Mouse (Mus musculus) heart, embryonic 12.5 days (tissue): Measurements from ENCODE around the gene Tuba3b. TPM values are rescaled to one million over a fixed set of nuclear protein-coding genes. Genes with fewer than 3 reads are reported as not detected.

Experiments used
- ATAC-seq: fragments of 200-750 bp; cut with Nextera tagmentation; 2 replicates; pipeline ENCODE4 v1.8.0; 2017; ENCODE audit warnings: moderate TSS enrichment, moderate library complexity; ENCODE audit not compliant: insufficient number of reproducible peaks, low FRiP score
- H3K27ac ChIP-seq: fragments of 300-500 bp; sonication (generic); 2 replicates; pipeline ENCODE4 v1.5.1; 2016; ENCODE audit warnings: mild to moderate bottlenecking, moderate library complexity; ENCODE audit not compliant: poor library complexity, severe bottlenecking
- H3K27me3 ChIP-seq: fragments of 300-500 bp; sonication (generic); replicated peaks from 2 replicates; pipeline ENCODE4 v1.6.1; 2016; ENCODE audit warnings: mild to moderate bottlenecking, moderate library complexity
- H3K36me3 ChIP-seq: fragments of 300-500 bp; sonication (generic); 2 replicates; pipeline ENCODE4 v1.6.1; 2016; ENCODE audit warnings: mild to moderate bottlenecking, moderate library complexity
- H3K4me1 ChIP-seq: fragments of 300-500 bp; sonication (generic); replicated peaks from 2 replicates; pipeline ENCODE4 v1.6.1; 2016; ENCODE audit warnings: mild to moderate bottlenecking
- H3K4me2 ChIP-seq: fragments of 300-500 bp; sonication (generic); 2 replicates; pipeline ENCODE4 v1.6.1; 2016; ENCODE audit warnings: mild to moderate bottlenecking, moderate library complexity
- H3K4me3 ChIP-seq: fragments of 300-500 bp; sonication (generic); 2 replicates; pipeline ENCODE4 v1.5.1; 2016; ENCODE audit warnings: mild to moderate bottlenecking
- H3K9ac ChIP-seq: fragments of 300-500 bp; sonication (generic); 2 replicates; pipeline ENCODE4 v1.6.1; 2016; ENCODE audit warnings: mild to moderate bottlenecking, moderate library complexity
- H3K9me3 ChIP-seq: fragments of 300-500 bp; sonication (generic); replicated peaks from 2 replicates; pipeline ENCODE4 v1.6.1; 2016; ENCODE audit warnings: mild to moderate bottlenecking, moderate library complexity
- WGBS: fragments of 180-500 bp; shearing (Covaris S2); methylation state at CpG from one replicate; pipeline ENCODE4 v1.1.7; 2016; 5-methylcytosine and 5-hydroxymethylcytosine counted together
- polyA plus RNA-seq: library from polyadenylated mRNA; unstranded; fragments of >200 nt; fragmentation: Nextera tagmentation; extraction: Ambion mirVana; gene quantifications from 2 replicates; pipeline ENCODE4 v1.2.1, GENCODE M21; 2016

Tuba3b gene
- polyA plus RNA-seq: not detected in 2 replicates

DNA sequence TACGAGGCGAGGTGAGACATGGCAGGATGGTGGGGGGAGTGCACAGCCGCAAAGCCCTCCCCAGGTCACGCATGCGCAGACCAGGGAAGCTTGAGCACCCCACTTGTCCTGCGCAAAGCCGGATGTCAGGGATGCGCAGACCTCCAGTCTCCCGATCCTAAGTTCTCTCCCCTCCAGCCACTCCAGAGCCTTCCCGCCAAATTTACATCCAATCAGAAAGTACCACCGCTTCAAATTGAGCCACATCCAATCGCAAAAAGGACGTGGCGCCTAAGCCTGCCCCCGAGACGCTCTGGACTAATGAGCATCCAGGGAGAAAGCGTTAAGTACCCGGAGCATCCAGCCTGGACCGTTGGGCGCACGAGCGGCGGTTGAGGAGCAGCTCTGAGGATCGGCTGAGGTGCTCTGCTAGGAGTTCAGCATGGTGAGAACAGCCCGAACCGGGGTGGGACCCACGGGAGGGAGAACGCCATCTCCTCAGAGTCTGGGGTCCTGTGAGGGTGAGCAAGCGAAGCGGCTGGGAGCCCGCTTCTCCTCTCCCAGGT is at the start of gene Tuba3b:
Tuba3b (plus strand) TSS at position 92 of the 545 bp plus-strand sequence.
- Histone ChIP-seq H3K4me2 (no peak within 1 kb of the TSS), H3K9ac (no peak within 1 kb of the TSS), H3K36me3 (no peaks in the 10 kb centered on the region), H3K4me1 (0 out of 2 replicates have a peak, but pooled peaks cover 5% of the 10 kb centered on the region), H3K4me3 (no peak within 1 kb of the TSS), H3K9me3 (no peaks in the 10 kb centered on the region), H3K27me3 (no peaks in the 10 kb centered on the region), H3K27ac (no peak within 1 kb of the TSS)
- 91% methylated on average over 31 of the region's 31 CpGs for WGBS
- no peak for ATAC-seq

DNA sequence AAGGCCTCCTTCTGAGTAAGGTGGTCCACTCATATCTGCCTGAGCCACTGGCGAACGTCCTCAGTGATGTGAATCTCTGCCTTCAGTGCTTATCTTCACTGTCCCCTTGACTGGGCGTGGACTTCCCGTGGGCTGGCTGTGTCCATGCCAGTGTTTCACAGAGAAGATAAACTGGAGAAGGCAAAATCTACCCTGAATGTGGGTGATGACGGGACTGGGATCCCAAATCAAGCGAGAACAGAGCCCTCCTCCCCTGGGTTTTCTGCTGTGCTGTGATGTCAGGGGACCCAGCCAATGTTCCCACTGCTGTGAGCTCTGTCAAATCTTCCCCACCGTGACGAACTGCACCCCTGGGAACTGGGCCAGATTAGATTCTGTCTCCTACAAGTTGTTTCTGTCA is 48.3 kb upstream of the Tuba3b start:
- Histone ChIP-seq H3K9me3 (peaks cover 3% of the 10 kb centered on the region; the same call in 1 of the 2 replicates), H3K27ac (0 out of 2 replicates have a peak overlapping the region, but pooled peaks have one; percentile 0), H3K9ac (no peak overlapping the region), H3K27me3 (no peaks in the 10 kb centered on the region), H3K36me3 (no peaks in the 10 kb centered on the region), H3K4me1 (peaks cover 15% of the 10 kb centered on the region), H3K4me3 (no peak overlapping the region), H3K4me2 (no peak overlapping the region)
- no peak for ATAC-seq
- WGBS: 28% methylated on average over 8 of the region's 8 CpGs

DNA sequence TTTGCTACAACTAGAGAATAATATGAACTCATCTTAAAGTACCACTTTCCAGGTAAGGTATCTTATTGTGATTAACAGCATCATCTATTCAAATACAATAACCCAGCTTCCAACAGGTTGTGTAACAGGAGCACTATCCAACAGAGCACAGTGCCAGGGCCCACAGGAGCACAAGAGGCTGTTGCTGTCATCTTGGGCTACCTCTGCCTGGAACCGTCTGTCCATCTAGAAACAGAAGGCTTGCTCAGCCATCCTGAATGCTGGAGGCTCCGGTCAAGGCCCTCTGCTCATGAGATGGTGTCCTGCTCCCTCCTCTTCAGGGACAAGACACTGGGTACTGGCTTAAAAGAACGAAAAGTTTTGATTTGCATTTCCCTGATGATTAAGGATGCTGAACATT is 47.7 kb upstream of the Tuba3b start:
- H3K9ac ChIP-seq: no peak overlapping the region
- peaks cover 3% of the 10 kb centered on the region; the same call in 1 of the 2 replicates for H3K9me3 ChIP-seq
- no peaks in the 10 kb centered on the region for H3K27me3 ChIP-seq
- no peak for ATAC-seq
- H3K27ac ChIP-seq: no peak overlapping the region
- 85% methylated on average over 3 of the region's 3 CpGs for WGBS
- H3K4me3 ChIP-seq: no peak overlapping the region
- H3K4me2 ChIP-seq: no peak overlapping the region
- peaks cover 12% of the 10 kb centered on the region for H3K4me1 ChIP-seq
- no peaks in the 10 kb centered on the region for H3K36me3 ChIP-seq

DNA sequence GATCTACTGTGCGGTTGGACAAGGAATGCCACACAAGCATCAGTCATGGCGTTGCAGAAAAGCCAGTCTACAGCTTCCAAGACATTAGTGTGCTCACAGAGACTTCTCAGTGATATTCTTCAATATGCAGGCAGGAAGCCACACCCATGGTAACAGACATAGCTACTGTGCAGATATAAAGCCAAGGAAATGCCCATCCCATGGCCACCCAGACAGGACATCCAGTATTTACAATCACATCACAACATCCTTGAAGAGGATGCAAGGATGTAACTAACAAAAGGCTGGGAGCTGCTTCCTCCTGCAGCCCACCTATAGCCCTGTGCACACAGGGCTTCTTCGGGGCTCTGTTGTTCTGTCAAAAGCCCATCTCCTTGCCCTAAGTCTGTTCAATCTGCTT is 46.9 kb upstream of the Tuba3b start:
- Histone ChIP-seq H3K9me3 (peaks cover 3% of the 10 kb centered on the region; the same call in 1 of the 2 replicates), H3K4me2 (no peak overlapping the region), H3K36me3 (no peaks in the 10 kb centered on the region), H3K4me1 (peaks cover 10% of the 10 kb centered on the region), H3K9ac (no peak overlapping the region), H3K27ac (no peak overlapping the region), H3K27me3 (no peaks in the 10 kb centered on the region), H3K4me3 (no peak overlapping the region)
- no peak for ATAC-seq
- 81% methylated on average over 3 of the region's 3 CpGs for WGBS

DNA sequence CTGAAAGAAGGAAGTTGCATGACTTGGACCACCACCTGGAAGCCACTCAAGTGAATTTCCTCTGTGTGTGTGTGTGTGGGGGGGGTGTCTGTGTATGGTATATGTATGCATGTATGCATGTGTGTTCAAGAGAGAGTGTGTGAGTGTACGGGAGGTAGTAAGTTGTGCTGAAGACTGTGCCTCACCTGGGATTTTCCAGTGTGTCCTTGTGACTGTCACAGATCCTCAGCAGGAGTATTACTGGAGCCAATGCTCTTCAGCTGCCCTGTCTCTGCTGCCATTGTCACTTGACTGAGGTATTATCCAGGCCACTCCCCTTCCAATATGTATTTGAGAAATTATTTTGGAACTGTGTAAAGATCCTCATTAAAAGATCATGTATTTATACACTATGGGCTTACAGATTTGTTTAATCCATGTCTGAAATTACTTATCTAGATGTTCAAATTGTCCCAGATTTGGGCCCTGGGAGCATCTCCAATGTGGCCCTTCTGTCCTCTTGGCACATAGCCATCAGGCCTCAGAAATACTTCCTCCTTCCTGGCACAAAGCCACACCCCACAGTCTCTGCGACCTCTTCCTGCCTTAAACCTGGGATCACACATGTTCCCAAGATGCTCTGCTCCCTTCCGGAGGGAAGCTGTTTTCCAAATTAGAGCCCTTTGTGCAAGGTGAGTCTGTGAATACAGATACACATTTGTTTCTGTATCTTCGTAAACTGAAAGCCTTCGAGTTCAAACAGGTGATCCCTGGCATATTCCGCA is 42.1 kb upstream of the Tuba3b start:
- H3K4me3 ChIP-seq: no peak overlapping the region
- WGBS: 83% methylated on average over 6 of the region's 6 CpGs
- H3K4me2 ChIP-seq: no peak overlapping the region
- no peaks in the 10 kb centered on the region for H3K36me3 ChIP-seq
- ATAC-seq: no peak
- H3K9me3 ChIP-seq: no peaks in the 10 kb centered on the region
- H3K27ac ChIP-seq: no peak overlapping the region
- no peak overlapping the region for H3K9ac ChIP-seq
- no peaks in the 10 kb centered on the region for H3K27me3 ChIP-seq
- H3K4me1 ChIP-seq: peaks cover 7% of the 10 kb centered on the region; the same call in 1 of the 2 replicates

DNA sequence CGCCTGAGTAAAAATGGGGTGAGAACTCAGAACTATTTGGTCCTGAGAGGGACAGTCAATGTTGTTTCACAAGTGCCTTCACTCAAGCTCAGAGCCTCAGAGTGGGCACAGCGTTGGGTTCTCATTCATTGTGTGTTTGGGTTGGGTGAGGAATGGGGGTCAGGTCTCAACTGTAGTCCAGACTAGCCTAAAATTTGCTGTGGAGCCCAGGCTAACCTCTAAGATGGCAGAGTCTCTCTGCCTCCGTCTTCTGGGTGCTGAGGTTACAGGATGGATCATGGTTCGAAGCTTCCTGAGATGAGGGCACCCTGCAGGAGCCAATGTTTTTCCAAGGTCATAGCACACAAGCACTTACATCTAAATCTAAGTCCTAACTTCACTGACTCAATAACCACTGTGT is 38.8 kb upstream of the Tuba3b start:
- 87% methylated on average over 4 of the region's 4 CpGs for WGBS
- peaks cover 20% of the 10 kb centered on the region for H3K4me1 ChIP-seq

DNA sequence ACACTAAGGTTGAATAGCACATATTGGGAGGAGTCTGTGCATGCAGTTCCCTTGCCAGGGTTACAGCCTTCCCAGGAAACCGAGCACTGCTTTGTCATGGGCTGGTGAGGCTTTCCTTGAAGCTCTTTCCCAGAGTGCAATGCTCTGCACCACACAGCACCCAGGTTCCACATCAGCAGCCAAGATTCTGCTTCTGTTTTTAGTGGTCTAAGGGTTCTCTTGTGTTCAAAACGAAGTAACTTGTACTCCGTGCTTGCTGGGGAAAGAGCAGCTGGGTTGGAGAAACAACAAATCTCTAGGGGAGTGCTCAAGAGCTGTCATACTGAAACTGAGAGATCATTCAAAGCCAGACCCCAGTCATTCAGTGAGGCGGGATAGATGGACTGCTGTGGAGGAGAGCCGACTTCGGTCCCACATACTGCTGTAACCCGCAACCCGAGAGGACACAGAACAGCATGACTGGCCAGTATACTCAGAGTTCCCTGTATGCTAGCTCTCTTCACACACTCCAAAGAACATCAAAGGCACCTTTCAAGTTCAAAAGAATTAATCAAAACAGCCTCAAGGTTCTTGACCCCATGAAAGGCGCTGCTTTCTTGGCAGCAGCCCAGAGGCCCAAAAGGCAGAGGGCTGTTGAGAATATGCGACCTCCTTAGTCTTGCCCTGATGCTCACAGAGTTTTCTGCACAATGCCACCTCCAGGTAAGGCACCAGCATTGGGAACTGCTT is 36.9 kb upstream of the Tuba3b start:
- 0 out of 2 replicates have a peak, but pooled peaks have one; percentile 36 for ATAC-seq
- H3K9ac ChIP-seq: no peak overlapping the region
- no peak overlapping the region for H3K4me3 ChIP-seq
- peaks cover 27% of the 10 kb centered on the region for H3K4me1 ChIP-seq
- no peak overlapping the region for H3K4me2 ChIP-seq
- H3K27ac ChIP-seq: no peak overlapping the region
- H3K36me3 ChIP-seq: no peaks in the 10 kb centered on the region
- WGBS: 49% methylated on average over 10 of the region's 10 CpGs
- no peaks in the 10 kb centered on the region for H3K27me3 ChIP-seq
- H3K9me3 ChIP-seq: no peaks in the 10 kb centered on the region

More for the DNA sequence above, 38.8 kb upstream of the Tuba3b start:
- Histone ChIP-seq H3K4me3 (no peak overlapping the region), H3K9me3 (no peaks in the 10 kb centered on the region), H3K36me3 (no peaks in the 10 kb centered on the region), H3K4me2 (no peak overlapping the region), H3K9ac (no peak overlapping the region), H3K27ac (no peak overlapping the region), H3K27me3 (no peaks in the 10 kb centered on the region)
- ATAC-seq: no peak

DNA sequence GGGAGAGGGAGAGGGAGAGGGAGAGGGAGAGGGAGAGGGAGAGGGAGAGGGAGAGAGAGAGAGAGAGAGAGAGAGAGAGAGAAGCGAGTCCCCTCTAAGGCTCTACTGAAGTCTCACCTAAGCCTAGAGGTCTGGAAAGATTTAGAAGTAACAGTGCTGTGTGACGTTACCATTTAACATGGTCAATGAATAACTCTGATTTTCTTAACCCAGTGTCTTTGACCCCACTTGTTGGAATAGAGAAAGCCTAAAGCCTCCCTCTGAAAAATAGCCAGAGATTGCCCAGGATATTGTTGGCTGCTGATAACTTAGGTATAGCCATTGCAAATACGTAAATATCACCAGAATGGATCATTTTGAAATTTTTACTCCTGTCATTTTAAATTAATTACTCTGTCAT is 35.8 kb upstream of the Tuba3b start:
- Histone ChIP-seq H3K36me3 (no peaks in the 10 kb centered on the region), H3K4me3 (no peak overlapping the region), H3K27me3 (no peaks in the 10 kb centered on the region), H3K9ac (no peak overlapping the region), H3K27ac (no peak overlapping the region), H3K9me3 (no peaks in the 10 kb centered on the region), H3K4me1 (peaks cover 27% of the 10 kb centered on the region), H3K4me2 (no peak overlapping the region)
- ATAC-seq: no peak
- 73% methylated on average over 3 of the region's 3 CpGs for WGBS

DNA sequence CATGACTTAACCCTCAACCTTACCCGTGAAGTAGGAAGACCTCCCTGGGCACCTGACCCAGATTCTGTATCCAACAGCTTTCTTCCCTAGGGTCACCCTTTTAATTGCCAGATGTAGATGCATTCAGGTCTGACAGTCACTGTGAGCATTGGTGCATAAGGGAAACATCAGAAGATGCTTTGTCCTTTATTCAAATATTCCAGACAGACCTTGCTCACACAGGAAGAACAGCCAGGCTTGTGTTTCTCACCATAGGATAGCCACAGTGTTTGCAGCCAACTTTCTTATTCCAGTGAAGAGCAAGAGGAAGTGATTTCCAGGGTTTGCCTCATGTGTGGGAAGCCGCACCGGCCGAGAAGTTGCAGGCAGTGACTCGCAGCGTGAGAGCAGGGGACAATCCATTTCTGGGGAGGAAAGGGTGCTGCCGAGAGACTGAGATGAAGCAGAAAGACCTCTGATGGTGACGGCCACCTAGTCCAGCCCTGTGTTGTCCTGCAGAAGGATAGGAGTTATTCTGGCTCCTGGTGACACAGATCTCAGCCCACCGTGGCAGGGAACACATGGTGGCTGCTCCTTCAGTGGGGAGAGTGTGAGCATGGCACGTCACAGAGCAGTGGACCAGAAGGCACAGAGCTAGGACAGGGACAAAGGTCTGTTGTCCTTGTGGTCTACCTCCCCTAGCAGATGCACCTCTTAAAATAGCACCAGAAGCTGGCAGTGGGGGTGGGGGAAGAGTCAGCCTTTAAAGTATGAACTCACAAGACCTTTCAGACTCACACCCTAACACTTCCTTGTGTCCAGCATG is 34.0 kb upstream of the Tuba3b start:
- H3K9me3 ChIP-seq: no peaks in the 10 kb centered on the region
- peak overlapping the region; percentile 47 for H3K4me2 ChIP-seq
- ATAC-seq: no peak
- H3K4me3 ChIP-seq: no peak overlapping the region
- WGBS: 46% methylated on average over 10 of the region's 10 CpGs
- no peak overlapping the region for H3K9ac ChIP-seq
- H3K27me3 ChIP-seq: no peaks in the 10 kb centered on the region
- no peaks in the 10 kb centered on the region for H3K36me3 ChIP-seq
- peaks cover 27% of the 10 kb centered on the region for H3K4me1 ChIP-seq
- peak overlapping the region; percentile 8; the same call in 1 of the 2 replicates for H3K27ac ChIP-seq

DNA sequence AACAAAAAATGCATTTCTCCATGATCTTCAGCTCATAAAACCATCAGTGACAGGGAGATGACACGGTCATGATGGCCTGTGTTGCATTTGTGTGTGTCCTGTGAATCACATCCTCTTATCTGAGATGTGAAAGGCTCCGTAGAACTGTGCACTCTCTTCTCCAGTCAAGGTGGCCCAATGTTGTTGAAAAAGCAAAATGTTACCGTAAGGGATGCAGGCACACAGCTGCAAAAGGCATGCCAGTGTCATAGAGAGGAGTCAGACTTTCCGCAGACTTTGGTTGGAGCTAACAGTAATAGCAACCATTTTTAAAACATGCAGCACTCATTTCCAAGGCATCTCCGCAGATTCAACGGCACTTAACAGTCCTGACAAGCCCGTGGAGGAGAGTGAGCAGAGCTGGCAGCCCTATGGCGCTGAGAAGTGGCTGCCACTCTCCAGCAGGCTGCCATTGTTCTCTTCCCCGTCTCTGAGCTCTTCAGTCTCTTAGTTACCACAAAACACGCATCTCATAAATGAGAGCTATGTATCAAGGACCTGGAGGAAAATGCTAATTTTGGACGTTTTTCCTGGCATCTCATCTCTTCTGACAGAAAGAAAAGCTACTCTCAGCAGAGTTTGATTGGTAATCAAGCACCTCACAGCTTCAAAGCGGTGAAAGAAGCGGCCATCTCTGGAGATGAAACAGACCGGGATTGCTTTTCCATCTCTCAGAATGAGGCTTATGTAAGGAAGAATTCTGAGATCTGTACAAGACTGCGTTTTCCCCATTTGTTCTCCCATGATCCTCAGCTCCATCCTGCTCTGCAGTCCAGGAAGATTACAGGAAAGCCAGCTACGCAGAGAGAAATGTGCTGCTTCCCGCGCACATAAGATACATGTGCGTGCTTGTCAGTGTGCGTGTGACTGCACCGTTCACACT is 30.2 kb upstream of the Tuba3b start:
- no peak overlapping the region for H3K4me3 ChIP-seq
- H3K4me1 ChIP-seq: peaks cover 15% of the 10 kb centered on the region
- 65% methylated on average over 21 of the region's 21 CpGs for WGBS
- no peak for ATAC-seq
- H3K4me2 ChIP-seq: no peak overlapping the region
- no peaks in the 10 kb centered on the region for H3K9me3 ChIP-seq
- H3K27ac ChIP-seq: no peak overlapping the region
- H3K9ac ChIP-seq: no peak overlapping the region
- H3K27me3 ChIP-seq: no peaks in the 10 kb centered on the region
- no peaks in the 10 kb centered on the region for H3K36me3 ChIP-seq
